Mouse (Mus musculus) naive thymus-derived CD4-positive, alpha-beta T cell, adult 2 months (primary cell): ENCODE data around the gene Mov10l1.

Experiments used
- DNase-seq: peaks from one replicate; pipeline ENCODE4 v3.0.0-alpha.2; 2011; ENCODE audit warnings: low read depth

The Mov10l1 gene

GRCm38 (mm10) chr15:89016722-89017121 is 34.0 kb downstream of the Mov10l1 start:
- no peak for DNase-seq

- DNase-seq, result no peak
Observed at GRCm38 (mm10) chr15:89020085-89020484, 37.4 kb downstream of the Mov10l1 start.

- DNase-seq, result no peak
Observed at GRCm38 (mm10) chr15:89020492-89020891, 37.8 kb downstream of the Mov10l1 start.

- no peak for DNase-seq
Observed at GRCm38 (mm10) chr15:89044381-89044780, 61.7 kb downstream of the Mov10l1 start.

- DNase-seq, result no peak
Observed at GRCm38 (mm10) chr15:89046356-89046755, 63.6 kb downstream of the Mov10l1 start.

GRCm38 (mm10) chr15:89054666-89055065 is 72.0 kb downstream of the Mov10l1 start:
- DNase-seq, result no peak

- DNase-seq, result no peak
Observed at GRCm38 (mm10) chr15:89058736-89059135, 76.0 kb downstream of the Mov10l1 start.

GRCm38 (mm10) chr15:89059161-89059931 is 76.6 kb downstream of the Mov10l1 start, which contains the start of gene Panx2:
Panx2 (plus strand) TSS chr15:89059734.
- DNase-seq, result no peak

- DNase-seq, result no peak
Observed at GRCm38 (mm10) chr15:89060032-89060681, 77.4 kb downstream of the Mov10l1 start.

GRCm38 (mm10) chr15:89060811-89061460 is 78.2 kb downstream of the Mov10l1 start:
- DNase-seq, result no peak

- DNase-seq, result no peak
Observed at GRCm38 (mm10) chr15:89061761-89062517, 79.2 kb downstream of the Mov10l1 start.

- DNase-seq, result no peak
Observed at GRCm38 (mm10) chr15:89062518-89062910, 79.8 kb downstream of the Mov10l1 start.

GRCm38 (mm10) chr15:89063001-89063400 is 80.3 kb downstream of the Mov10l1 start:
- no peak for DNase-seq

- no peak for DNase-seq
Observed at GRCm38 (mm10) chr15:89063536-89063935, 80.8 kb downstream of the Mov10l1 start.

GRCm38 (mm10) chr15:89064891-89065290 is 82.2 kb downstream of the Mov10l1 start:
- DNase-seq, result no peak

- DNase-seq, result no peak
Observed at GRCm38 (mm10) chr15:89067609-89068008, 84.9 kb downstream of the Mov10l1 start.

GRCm38 (mm10) chr15:89068226-89068625 is 85.5 kb downstream of the Mov10l1 start:
- DNase-seq, result no peak

- DNase-seq, result no peak
Observed at GRCm38 (mm10) chr15:89069336-89069840, 86.7 kb downstream of the Mov10l1 start.

- no peak for DNase-seq
Observed at GRCm38 (mm10) chr15:89070606-89071005, 87.9 kb downstream of the Mov10l1 start.

- DNase-seq, result no peak
Observed at GRCm38 (mm10) chr15:89073993-89074603, 91.4 kb downstream of the Mov10l1 start.
